Mouse (Mus musculus): ENCODE results near the gene Olfr9. TPM values are rescaled to one million over a fixed set of nuclear protein-coding genes. Genes with fewer than 3 reads are reported as not detected.
"Not testable (repeated sequence)": the region's sequence is repeated elsewhere in the genome, so short reads cannot be mapped to it uniquely, and the experiment has no call there.

Olfr9 gene
- total RNA-seq, 2 experiments from 2014 or later: not detected

DNA sequence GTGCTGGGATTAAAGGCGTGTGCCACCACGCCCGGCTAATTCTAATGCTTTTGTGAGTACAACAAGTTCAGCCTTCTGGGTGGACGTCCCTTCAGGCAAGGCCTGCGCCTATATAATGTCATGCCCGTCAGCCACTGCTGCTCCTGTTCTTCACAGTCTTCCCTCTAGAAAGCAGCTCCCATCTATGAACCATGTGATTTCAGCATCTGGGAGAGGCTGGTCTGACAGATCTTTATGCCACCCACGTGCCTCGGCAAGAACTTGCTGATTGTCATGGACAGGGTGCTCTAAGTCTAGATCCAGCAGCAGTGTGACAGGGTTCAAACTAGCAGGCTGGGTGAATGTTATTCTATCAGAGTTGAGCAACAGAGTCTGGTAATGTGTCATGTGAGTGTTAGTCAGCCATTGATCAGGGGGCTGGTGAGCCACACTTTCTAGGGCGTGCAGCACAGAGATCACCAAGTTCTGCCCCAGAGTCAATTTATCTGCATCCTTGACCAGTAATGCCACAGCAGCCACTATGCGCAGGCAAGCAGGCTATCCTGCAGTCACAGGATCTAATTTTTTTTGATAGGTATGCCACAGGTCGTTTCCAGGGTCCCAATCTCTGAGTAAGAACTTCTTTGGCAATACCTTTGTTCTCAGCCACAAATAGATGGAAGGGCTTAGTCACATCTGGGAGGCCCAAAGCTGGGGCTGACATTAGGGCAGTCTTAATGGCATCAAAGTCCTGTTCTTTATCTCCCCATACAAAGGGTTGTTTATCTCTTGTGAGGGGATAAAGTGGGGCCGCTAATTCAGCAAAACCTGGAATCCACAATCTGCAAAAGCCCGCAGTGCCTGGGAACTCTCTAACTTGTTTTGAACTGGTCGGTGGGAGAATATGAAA lies 15.0 kb downstream of the Olfr9 start:
- DNase-seq (ENCODE audit: low spot score in 2 of 2): no peak

DNA sequence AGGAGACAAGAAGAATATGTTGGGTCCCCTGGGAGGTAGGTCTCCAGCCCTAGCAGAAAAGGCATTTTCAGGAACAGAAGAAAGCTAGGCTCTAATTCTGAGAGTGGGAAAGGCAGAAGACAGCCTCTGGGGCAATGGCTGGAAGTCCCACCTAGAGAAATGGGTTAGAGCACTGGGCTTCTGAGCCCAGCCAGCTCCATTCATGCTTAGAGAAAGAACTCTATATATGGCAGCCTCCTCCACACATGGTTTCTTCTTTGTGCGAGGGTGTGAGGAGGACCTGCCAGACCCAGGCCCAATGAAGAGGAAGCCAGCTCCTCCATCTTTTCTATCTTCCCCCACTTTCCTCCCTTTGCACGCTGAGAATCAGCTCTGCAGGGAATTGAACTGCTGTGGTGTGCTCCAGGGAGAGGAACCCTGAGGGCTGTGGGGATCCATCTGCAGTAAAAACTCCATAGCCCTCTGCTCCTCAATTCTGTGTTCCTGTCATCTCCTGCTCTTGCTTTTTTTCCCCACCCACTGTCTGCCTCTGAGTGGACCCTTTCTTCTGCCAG lies 21.1 kb downstream of the Olfr9 start, which contains the start of gene Olfr763:
TSS of gene Olfr763 (plus strand) at position 504 of the 554 bp plus-strand sequence.
- DNase-seq (ENCODE audit: low spot score in 2 of 2): no peak

GRCm38 (mm10) chr10:129011511-129011910 lies 22.3 kb downstream of the Olfr9 start:
- not testable (repeated sequence) for DNase-seq (ENCODE audit: low spot score in 2 of 2)

- no peak for DNase-seq (ENCODE audit: low spot score in 2 of 2)
Measured at GRCm38 (mm10) chr10:129014477-129014876, 25.2 kb downstream of the Olfr9 start.

DNA sequence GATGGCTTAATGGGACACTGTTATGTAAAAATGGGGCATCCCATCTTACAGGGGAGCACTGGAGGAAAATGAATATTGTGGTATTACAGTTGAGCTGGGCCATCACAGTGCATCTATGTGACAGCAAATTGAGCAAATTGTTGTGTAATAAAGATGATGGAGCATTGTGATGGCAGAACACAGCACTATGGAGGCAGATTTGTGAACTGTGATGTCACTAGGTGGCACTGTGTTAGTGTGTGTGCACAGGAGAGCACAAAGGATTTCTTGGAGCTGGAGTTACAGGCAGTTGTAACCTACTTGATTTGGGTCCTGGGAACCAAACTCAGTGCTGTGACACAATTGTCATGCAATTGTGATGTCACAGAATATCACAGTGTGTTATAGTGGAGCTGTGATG lies 34.1 kb downstream of the Olfr9 start:
- DNase-seq (ENCODE audit: low spot score in 2 of 2): no peak

GRCm38 (mm10) chr10:129026018-129026662 lies 36.9 kb downstream of the Olfr9 start:
- DNase-seq (ENCODE audit: low spot score in 2 of 2): no peak

- no peak for DNase-seq (ENCODE audit: low spot score in 2 of 2)
Measured at GRCm38 (mm10) chr10:129028343-129028742, 39.1 kb downstream of the Olfr9 start.

DNA sequence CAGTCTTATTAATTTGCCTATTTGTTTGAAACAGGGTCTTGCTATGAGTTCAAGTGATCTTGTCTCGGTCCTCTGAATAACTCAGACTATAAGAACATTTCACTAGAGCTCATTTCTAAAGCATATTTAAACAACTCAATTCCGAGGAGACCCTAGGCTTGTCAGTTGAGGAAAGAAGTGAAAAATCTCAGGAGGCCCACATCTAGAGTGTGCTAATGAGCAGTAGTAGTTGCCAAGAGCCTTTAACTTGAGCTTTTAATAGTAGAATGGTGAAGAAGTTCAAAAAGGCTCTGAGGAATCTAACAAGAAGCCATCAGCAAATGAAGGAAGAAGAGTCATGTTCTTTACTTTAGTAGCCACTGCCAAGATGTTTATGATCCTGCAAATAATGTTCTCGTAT lies 50.6 kb downstream of the Olfr9 start, which contains the start of gene Olfr764-ps1:
TSS of gene Olfr764-ps1 (minus strand) at position 101 of the 400 bp plus-strand sequence.
- DNase-seq (ENCODE audit: low spot score in 2 of 2): no peak

Other genes with a start within 250 kb of the Olfr9 start
- gene Dgka, start 244.6 kb upstream of the Olfr9 start, total RNA-seq (2021): 10 to 100 TPM; 10.9 to 11.8 TPM
- 10 to 100 TPM; 39.7 to 40.1 TPM for gene Pym1, start 241.5 kb upstream of the Olfr9 start, total RNA-seq (2021)
- 10 to 100 TPM; 23.8 to 29.2 TPM for gene Mmp19, start 198.5 kb upstream of the Olfr9 start, total RNA-seq (2021)
- 10 to 100 TPM; 76.6 to 80.8 TPM for gene Dnajc14, start 185.4 kb upstream of the Olfr9 start, total RNA-seq (2021)
- gene Tmem198b, start 185.1 kb upstream of the Olfr9 start, total RNA-seq (2021): 10 to 100 TPM; 18.0 to 19.5 TPM
- gene Sarnp, start 172.1 kb upstream of the Olfr9 start, total RNA-seq (2021): 10 to 100 TPM; 52.2 to 64.4 TPM
- 10 to 100 TPM; 31.6 to 32.4 TPM for gene Ormdl2, start 167.8 kb upstream of the Olfr9 start, total RNA-seq (2021)
- gene Gdf11, start 97.7 kb upstream of the Olfr9 start, total RNA-seq (2021): 1 to 10 TPM; 5.1 to 8.9 TPM
- 100 to 1,000 TPM; 304 to 317 TPM for gene Cd63, start 88.4 kb upstream of the Olfr9 start, total RNA-seq (2021)
- 10 to 100 TPM; 13.5 to 24.2 TPM for gene Rdh5, start 66.5 kb upstream of the Olfr9 start, total RNA-seq (2021)
- gene Bloc1s1, start 65.4 kb upstream of the Olfr9 start, total RNA-seq (2021): 100 to 1,000 TPM; 158 to 168 TPM
- 10 to 100 TPM; 13.9 to 17.2 TPM for gene Itga7, start 55.6 kb upstream of the Olfr9 start, total RNA-seq (2021)
- gene Mettl7b, start 28.4 kb upstream of the Olfr9 start, total RNA-seq (2021): 10 to 100 TPM in 1 of 2 experiments, 1 to 10 TPM in 1; 5.4 to 10.0 TPM
- gene Olfr763, start 21.4 kb downstream of the Olfr9 start, total RNA-seq (2021): not detected
- not detected for gene Olfr764-ps1, start 50.5 kb downstream of the Olfr9 start, total RNA-seq (2021)
- gene Olfr765, start 60.6 kb downstream of the Olfr9 start, total RNA-seq (2021): not detected
- not detected for gene Olfr766-ps1, start 79.5 kb downstream of the Olfr9 start, total RNA-seq (2021)
- not detected for gene Olfr767, start 93.5 kb downstream of the Olfr9 start, total RNA-seq (2021)
- not detected for gene Olfr768, start 109.9 kb downstream of the Olfr9 start, total RNA-seq (2021)
- not detected for gene Olfr769, start 128.4 kb downstream of the Olfr9 start, total RNA-seq (2021)
- not detected for gene Olfr770, start 149.6 kb downstream of the Olfr9 start, total RNA-seq (2021)
- not detected for gene Olfr771, start 175.3 kb downstream of the Olfr9 start, total RNA-seq (2021)
- gene Olfr772, start 188.5 kb downstream of the Olfr9 start, total RNA-seq (2021): not detected
- not detected for gene Olfr773, start 198.0 kb downstream of the Olfr9 start, total RNA-seq (2021)
- not detected for gene Olfr774, start 246.8 kb downstream of the Olfr9 start, total RNA-seq (2021)